Comparison of ENCODE assay signal across 20 mouse cellular contexts in the genomic region with DNA sequence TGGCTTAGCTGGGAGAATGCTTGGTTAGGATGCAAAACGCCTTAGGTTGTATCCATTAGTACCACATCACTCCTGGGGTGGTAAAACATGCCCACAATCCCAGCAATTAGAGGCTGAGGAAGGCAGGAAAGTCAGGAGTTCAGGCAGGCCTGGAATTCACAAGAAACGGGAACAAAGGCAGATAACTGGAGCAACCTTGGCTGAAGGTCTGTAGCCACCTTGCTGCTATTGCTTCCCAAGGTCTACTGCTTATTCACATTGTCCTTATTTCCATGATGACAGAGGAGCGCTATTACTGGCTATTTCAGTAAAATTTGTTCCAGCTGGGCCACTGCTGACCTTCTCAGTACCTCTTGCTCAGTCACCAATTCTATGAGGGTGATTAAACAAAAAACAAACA. TPM values are rescaled to one million over a fixed set of nuclear protein-coding genes. Genes with fewer than 3 reads are reported as not detected.
"Had no signal": no experiment of that assay in that cellular context is flagged by ENCODE, and none has a peak within 500 bp of the region (broad histone marks: within the 10 kb centered on the region; RNA-seq: fewer than 3 reads in every experiment).

No protein-coding gene starts in this region.

- H3K27ac ChIP-seq: kidney, postnatal 0 days; limb, embryonic 10.5 days; limb, embryonic 13.5 days; liver, embryonic 12.5 days; liver, embryonic 15.5 days; lung, embryonic 15.5 days; midbrain, embryonic 10.5 days; midbrain, embryonic 13.5 days; neural tube, embryonic 13.5 days; stomach, postnatal 0 days had no signal

- DNase-seq: kidney, postnatal 25 days; liver; lung, adult 18-20 months; lung, postnatal 10 days; lung, postnatal 36 days; thymus, adult 18-20 months; thymus, postnatal 36 days had no signal

- H3K27me3 ChIP-seq: limb, embryonic 13.5 days; liver, embryonic 12.5 days; liver, embryonic 15.5 days; lung, embryonic 15.5 days; megakaryocyte, embryonic 14.5 days; midbrain, embryonic 13.5 days; neural tube, embryonic 13.5 days had no signal

- H3K4me3 ChIP-seq: limb, embryonic 10.5 days; limb, embryonic 13.5 days; liver, embryonic 12.5 days; liver, embryonic 15.5 days; lung, embryonic 15.5 days; megakaryocyte, embryonic 14.5 days; midbrain, embryonic 10.5 days; midbrain, embryonic 13.5 days; myocyte; neural tube, embryonic 13.5 days had no signal

RNA-seq across cellular contexts. Expression of a gene that starts 25.8 kb away (rescaled TPM):
- total RNA-seq: monocyte, adult 5-6 weeks had no signal
